Mouse (Mus musculus) central nervous system, embryonic 11.5 days (tissue): ENCODE results near the gene Stfa2l1. TPM values are rescaled to one million over a fixed set of nuclear protein-coding genes. Genes with fewer than 3 reads are reported as not detected.

Experiments used
- polyA plus RNA-seq: library from polyadenylated mRNA; depleted of rRNA; stranded (reverse); fragments of >200 nt; gene quantifications from 2 replicates; pipeline ENCODE4 v1.2.3, GENCODE M21; 2012; rRNA removed

The Stfa2l1 gene
- polyA plus RNA-seq: 0.83 and 1.4 TPM in 2 replicates

GRCm38 (mm10) chr16:36156402-36156975 is at the start of gene Stfa2l1:
Gene Stfa2l1 (plus strand): TSS chr16:36156811.

GRCm38 (mm10) chr16:36131141-36131540 is 25.5 kb upstream of the Stfa2l1 start, which contains the start of gene Csta1:
Gene Csta1 (minus strand): TSS chr16:36131241.

GRCm38 (mm10) chr16:36183912-36184311 is 27.3 kb downstream of the Stfa2l1 start, which contains the start of gene Gm5483:
Gene Gm5483 (plus strand): TSS chr16:36184212.

DNA sequence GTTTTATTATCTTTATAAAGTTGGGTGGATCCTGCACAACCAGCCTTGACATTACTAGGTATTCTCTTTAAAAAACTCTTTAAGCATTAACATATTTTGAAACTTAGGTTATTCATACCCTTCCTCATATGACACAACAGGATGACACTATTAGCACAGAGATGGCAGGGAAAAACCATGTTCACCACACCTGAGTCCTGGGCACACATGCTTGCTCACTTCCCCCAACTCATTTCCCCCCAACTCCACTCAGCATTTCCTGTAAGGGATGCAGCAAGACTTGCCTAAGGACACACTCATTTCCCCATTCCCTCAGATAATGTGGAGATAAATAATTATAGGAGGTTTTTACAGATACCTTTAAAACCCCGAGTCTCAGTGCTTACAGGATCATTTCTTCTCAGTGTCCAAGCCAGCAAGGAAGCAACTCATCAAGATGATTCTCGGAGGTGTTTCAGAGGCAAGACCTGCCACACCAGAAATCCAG is 53.4 kb downstream of the Stfa2l1 start, which contains the start of gene Gm5416:
TSS of gene Gm5416 (plus strand) at position 437 of the 487 bp plus-strand sequence.

Other genes with a start within 250 kb of the Stfa2l1 start
- gene Parp9, start 218.3 kb upstream of the Stfa2l1 start, polyA plus RNA-seq: 2.3 and 2.8 TPM in 2 replicates
- 1.6 and 1.9 TPM in 2 replicates for gene Dtx3l, start 217.7 kb upstream of the Stfa2l1 start, polyA plus RNA-seq
- gene Kpna1, start 178.1 kb upstream of the Stfa2l1 start, polyA plus RNA-seq: 25.0 and 32.8 TPM in 2 replicates
- gene Wdr5b, start 115.6 kb upstream of the Stfa2l1 start, polyA plus RNA-seq: 5.2 and 7.2 TPM in 2 replicates
- gene Fam162a, start 85.2 kb upstream of the Stfa2l1 start, polyA plus RNA-seq: 209 TPM in 2 replicates
- gene Ccdc58, start 85.1 kb upstream of the Stfa2l1 start, polyA plus RNA-seq: 59.8 and 89.2 TPM in 2 replicates
- gene Csta1, start 25.6 kb upstream of the Stfa2l1 start, polyA plus RNA-seq: not detected in 2 replicates
- gene Gm5483, start 27.4 kb downstream of the Stfa2l1 start, polyA plus RNA-seq: 3.3 and 3.9 TPM in 2 replicates
- gene Gm5416, start 53.6 kb downstream of the Stfa2l1 start, polyA plus RNA-seq: not detected in 2 replicates
- gene 2010005H15Rik, start 64.7 kb downstream of the Stfa2l1 start, polyA plus RNA-seq: not detected in 2 replicates
- 2.1 and 4.0 TPM in 2 replicates for gene Stfa1, start 120.1 kb downstream of the Stfa2l1 start, polyA plus RNA-seq
- gene BC117090, start 177.5 kb downstream of the Stfa2l1 start, polyA plus RNA-seq: not detected in 2 replicates
- 2.7 and 3.7 TPM in 2 replicates for gene BC100530, start 210.9 kb downstream of the Stfa2l1 start, polyA plus RNA-seq